Mouse (Mus musculus): ENCODE measurements at regions not wholly inside any gene's neighbourhood (a gene's known extent, or its start where the extent isn't known, plus 50 kb on each side); places are given as distances from the start of the nearest gene placed in this dataset.
"Not testable (repeated sequence)": the region's sequence is repeated elsewhere in the genome, so short reads cannot be mapped to it uniquely, and the experiment has no call there.

- no peak overlapping the region for H3K27ac ChIP-seq
- DNase-seq (ENCODE audit: low spot score), result no peak
- H3K4me1 ChIP-seq (replicated peaks), result no peaks in the 10 kb centered on the region; the same call in 1 of the 2 replicates
- no peak overlapping the region for H3K4me3 ChIP-seq
- no peaks in the 10 kb centered on the region for H3K9me3 ChIP-seq
- 82% methylated on average over 9 of the region's 9 CpGs for WGBS
- no peaks in the 10 kb centered on the region for H3K27me3 ChIP-seq (ENCODE audit: insufficient read depth, poor library complexity, severe bottlenecking)
- H3K36me3 ChIP-seq, result no peaks in the 10 kb centered on the region
Observed at GRCm38 (mm10) chr16:86461073-86461472, 559.4 kb upstream of the Adamts5 start.

GRCm38 (mm10) chr16:86456649-86457048 lies 555.0 kb upstream of the Adamts5 start:
- WGBS, result 83% methylated on average over 3 of the region's 3 CpGs
- Histone ChIP-seq H3K4me1 (replicated peaks) (no peaks in the 10 kb centered on the region; the same call in 1 of the 2 replicates), H3K27me3 (ENCODE audit: insufficient read depth, poor library complexity, severe bottlenecking) (no peaks in the 10 kb centered on the region), H3K36me3 (no peaks in the 10 kb centered on the region), H3K9me3 (no peaks in the 10 kb centered on the region), H3K4me3 (no peak overlapping the region), H3K27ac (no peak overlapping the region)
- DNase-seq (ENCODE audit: low spot score), result no peak

DNA sequence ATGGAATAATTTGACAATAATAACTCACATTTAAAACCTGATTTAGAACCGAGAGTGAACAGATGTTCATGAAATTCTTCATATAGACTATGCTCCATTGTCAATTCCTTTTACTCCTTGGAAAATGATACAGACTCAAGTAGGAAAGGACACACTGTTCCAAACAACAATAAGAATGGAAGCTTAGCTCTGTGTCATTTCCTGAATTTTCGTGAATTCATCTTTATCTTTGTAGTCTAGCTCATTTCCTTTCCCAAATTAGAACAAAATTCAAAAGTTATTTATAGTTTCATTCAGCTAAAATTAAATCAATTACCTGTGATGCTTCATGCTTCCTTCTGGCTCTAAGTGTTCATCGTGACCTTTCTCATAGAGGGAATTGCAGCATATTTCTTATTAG lies 553.2 kb upstream of the Adamts5 start:
- H3K4me3 ChIP-seq, result no peak overlapping the region
- H3K9me3 ChIP-seq, result no peaks in the 10 kb centered on the region
- no peaks in the 10 kb centered on the region; the same call in 1 of the 2 replicates for H3K4me1 ChIP-seq (replicated peaks)
- H3K36me3 ChIP-seq, result no peaks in the 10 kb centered on the region
- 78% methylated on average over 3 of the region's 3 CpGs for WGBS
- no peaks in the 10 kb centered on the region for H3K27me3 ChIP-seq (ENCODE audit: insufficient read depth, poor library complexity, severe bottlenecking)
- H3K27ac ChIP-seq, result no peak overlapping the region
- DNase-seq (ENCODE audit: low spot score), result no peak

- no peaks in the 10 kb centered on the region; the same call in 1 of the 2 replicates for H3K4me1 ChIP-seq (replicated peaks)
- no peaks in the 10 kb centered on the region for H3K36me3 ChIP-seq
- no peak for DNase-seq (ENCODE audit: low spot score)
- no peak overlapping the region for H3K27ac ChIP-seq
- H3K9me3 ChIP-seq, result no peaks in the 10 kb centered on the region
- no peak overlapping the region for H3K4me3 ChIP-seq
- no peaks in the 10 kb centered on the region for H3K27me3 ChIP-seq (ENCODE audit: insufficient read depth, poor library complexity, severe bottlenecking)
Observed at GRCm38 (mm10) chr16:86454031-86454430, 552.4 kb upstream of the Adamts5 start.

DNA sequence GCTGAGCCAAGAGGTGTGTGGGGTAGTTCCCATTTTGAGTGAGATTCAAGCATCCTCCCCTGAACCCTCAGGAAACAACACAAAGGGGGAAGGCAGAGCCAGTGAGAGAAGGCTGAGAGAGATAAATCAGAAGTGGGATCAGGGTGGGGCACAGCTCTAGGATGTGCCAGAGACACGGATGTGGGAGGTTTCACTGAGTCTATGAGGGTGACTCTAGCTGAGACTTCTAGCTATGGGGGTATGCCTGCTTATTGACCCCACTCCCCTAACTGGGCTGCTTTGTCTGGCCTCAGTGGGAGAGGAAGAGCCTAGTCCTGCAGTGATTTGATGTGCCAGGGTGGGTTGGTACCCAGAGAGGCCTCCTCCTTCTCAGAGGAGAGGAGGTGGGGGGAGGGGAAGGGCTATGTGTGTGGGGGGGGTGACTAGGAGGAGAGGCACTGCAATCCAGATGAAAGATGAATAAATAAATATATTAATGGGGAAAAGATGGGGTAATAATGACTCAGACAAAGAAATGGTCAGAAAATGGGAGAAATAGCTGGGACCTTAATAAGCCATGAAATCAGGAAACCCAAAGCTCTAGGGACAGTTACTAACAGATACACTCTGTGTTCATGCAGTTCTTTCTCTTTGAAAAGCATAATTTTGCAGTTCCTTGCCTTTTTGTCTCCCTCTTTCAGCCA lies 547.0 kb upstream of the Adamts5 start:
- no peak overlapping the region for H3K27ac ChIP-seq
- WGBS, result 48% methylated on average over 1 of the region's 1 CpGs
- H3K4me1 ChIP-seq (replicated peaks), result no peaks in the 10 kb centered on the region
- DNase-seq (ENCODE audit: low spot score), result no peak
- no peaks in the 10 kb centered on the region for H3K9me3 ChIP-seq
- no peaks in the 10 kb centered on the region for H3K27me3 ChIP-seq (ENCODE audit: insufficient read depth, poor library complexity, severe bottlenecking)
- no peaks in the 10 kb centered on the region for H3K36me3 ChIP-seq
- no peak overlapping the region for H3K4me3 ChIP-seq

- not testable (repeated sequence) for H3K36me3 ChIP-seq; H3K27ac ChIP-seq; H3K9me3 ChIP-seq; H3K4me1 ChIP-seq (replicated peaks); H3K4me3 ChIP-seq; H3K27me3 ChIP-seq (ENCODE audit: insufficient read depth, poor library complexity, severe bottlenecking)
- peak; percentile 64 for DNase-seq (ENCODE audit: low spot score)
- WGBS, result 16% methylated on average over 5 of the region's 5 CpGs
Observed at GRCm38 (mm10) chr16:86419458-86419857, 517.8 kb upstream of the Adamts5 start.

- no peak overlapping the region for H3K4me3 ChIP-seq
- no peaks in the 10 kb centered on the region for H3K9me3 ChIP-seq
- 89% methylated on average over 2 of the region's 2 CpGs for WGBS
- H3K4me1 ChIP-seq (replicated peaks), result no peaks in the 10 kb centered on the region
- H3K27me3 ChIP-seq (ENCODE audit: insufficient read depth, poor library complexity, severe bottlenecking), result no peaks in the 10 kb centered on the region
- DNase-seq (ENCODE audit: low spot score), result no peak
- H3K27ac ChIP-seq, result no peak overlapping the region
- H3K36me3 ChIP-seq, result no peaks in the 10 kb centered on the region
Observed at GRCm38 (mm10) chr16:86404309-86404708, 502.7 kb upstream of the Adamts5 start.

GRCm38 (mm10) chr16:86401381-86401780 lies 499.8 kb upstream of the Adamts5 start:
- Histone ChIP-seq H3K4me3 (no peak overlapping the region), H3K36me3 (no peaks in the 10 kb centered on the region), H3K27me3 (ENCODE audit: insufficient read depth, poor library complexity, severe bottlenecking) (no peaks in the 10 kb centered on the region), H3K27ac (no peak overlapping the region), H3K4me1 (replicated peaks) (no peaks in the 10 kb centered on the region), H3K9me3 (no peaks in the 10 kb centered on the region)
- WGBS, result 87% methylated on average over 1 of the region's 1 CpGs
- no peak for DNase-seq (ENCODE audit: low spot score)

DNA sequence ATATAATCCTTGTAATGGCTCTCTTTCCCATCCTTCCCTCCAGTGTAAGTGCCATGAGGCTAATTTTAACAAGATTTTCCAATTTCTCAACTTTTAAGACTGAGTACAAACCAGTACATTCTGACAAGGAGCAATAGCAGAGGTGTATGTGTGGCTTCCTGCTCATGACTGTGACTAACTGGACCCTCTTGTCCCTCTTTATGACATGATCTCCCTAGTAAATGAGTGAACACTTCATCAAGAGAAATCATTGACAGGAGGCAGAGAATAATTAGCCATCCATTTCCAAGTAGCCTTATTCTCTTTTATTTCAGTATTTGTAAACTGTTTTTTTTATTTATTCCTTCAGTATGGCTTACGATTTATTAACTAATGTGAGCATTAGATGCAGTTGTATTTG lies 497.7 kb upstream of the Adamts5 start:
- Histone ChIP-seq H3K27ac (no peak overlapping the region), H3K27me3 (ENCODE audit: insufficient read depth, poor library complexity, severe bottlenecking) (no peaks in the 10 kb centered on the region), H3K4me1 (replicated peaks) (no peaks in the 10 kb centered on the region), H3K4me3 (no peak overlapping the region), H3K36me3 (no peaks in the 10 kb centered on the region), H3K9me3 (no peaks in the 10 kb centered on the region)
- no peak for DNase-seq (ENCODE audit: low spot score)
- WGBS, result 91% methylated on average over 1 of the region's 1 CpGs

DNA sequence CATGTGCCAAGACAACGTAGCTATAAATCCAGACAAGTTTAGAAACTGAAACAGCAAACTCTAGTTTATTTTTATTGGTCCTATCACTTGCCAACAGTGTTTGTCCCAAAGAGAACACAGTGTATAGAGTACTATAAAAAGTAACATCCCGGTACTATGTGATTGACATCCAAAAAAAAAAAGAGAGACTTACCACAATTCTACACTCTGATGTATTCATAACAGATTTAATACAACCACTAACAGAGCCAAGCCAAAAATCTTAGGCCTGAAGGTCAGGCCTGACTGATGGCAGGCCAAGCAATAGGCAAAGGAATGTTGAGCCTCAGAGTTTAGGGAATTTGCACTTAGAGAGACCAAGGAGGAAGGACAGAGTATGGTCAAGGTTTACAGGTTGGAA lies 495.9 kb upstream of the Adamts5 start:
- DNase-seq (ENCODE audit: low spot score), result no peak
- no peaks in the 10 kb centered on the region for H3K4me1 ChIP-seq (replicated peaks)
- H3K27ac ChIP-seq, result no peak overlapping the region
- 86% methylated on average over 2 of the region's 2 CpGs for WGBS
- H3K27me3 ChIP-seq (ENCODE audit: insufficient read depth, poor library complexity, severe bottlenecking), result no peaks in the 10 kb centered on the region
- no peaks in the 10 kb centered on the region for H3K9me3 ChIP-seq
- H3K4me3 ChIP-seq, result no peak overlapping the region
- H3K36me3 ChIP-seq, result no peaks in the 10 kb centered on the region

- no peak overlapping the region for H3K4me3 ChIP-seq
- H3K27me3 ChIP-seq (ENCODE audit: insufficient read depth, poor library complexity, severe bottlenecking), result no peaks in the 10 kb centered on the region
- WGBS, result 85% methylated on average over 3 of the region's 3 CpGs
- no peak overlapping the region for H3K27ac ChIP-seq
- H3K9me3 ChIP-seq, result no peaks in the 10 kb centered on the region
- H3K4me1 ChIP-seq (replicated peaks), result no peaks in the 10 kb centered on the region
- H3K36me3 ChIP-seq, result no peaks in the 10 kb centered on the region
- DNase-seq (ENCODE audit: low spot score), result no peak
Observed at GRCm38 (mm10) chr16:86389063-86389723, 487.6 kb upstream of the Adamts5 start.

DNA sequence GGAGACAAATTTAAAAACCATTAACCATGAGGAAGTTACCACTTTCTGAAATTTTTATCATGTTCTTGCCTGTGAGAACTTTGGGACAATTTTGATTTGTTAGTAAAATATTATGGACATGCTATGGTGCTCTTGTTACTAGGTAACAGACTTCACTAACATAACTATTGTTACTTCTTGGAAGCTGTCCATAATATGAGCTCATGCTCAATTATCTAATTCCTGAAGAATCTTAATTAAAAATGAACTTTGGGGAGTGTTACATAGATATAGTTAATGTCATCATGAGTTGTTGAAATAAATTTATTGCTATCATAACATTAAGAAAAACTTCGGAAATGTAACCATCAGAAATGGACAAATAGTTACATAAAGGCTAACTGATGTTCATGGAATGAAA lies 486.5 kb upstream of the Adamts5 start:
- 82% methylated on average over 1 of the region's 1 CpGs for WGBS
- no peak for DNase-seq (ENCODE audit: low spot score)

GRCm38 (mm10) chr16:86377991-86378390 lies 476.4 kb upstream of the Adamts5 start:
- no peaks in the 10 kb centered on the region for H3K9me3 ChIP-seq
- no peaks in the 10 kb centered on the region for H3K36me3 ChIP-seq
- no peaks in the 10 kb centered on the region for H3K27me3 ChIP-seq (ENCODE audit: insufficient read depth, poor library complexity, severe bottlenecking)
- no peak for DNase-seq (ENCODE audit: low spot score)
- no peak overlapping the region for H3K27ac ChIP-seq
- WGBS, result 33% methylated on average over 3 of the region's 3 CpGs
- H3K4me3 ChIP-seq, result no peak overlapping the region
- no peaks in the 10 kb centered on the region for H3K4me1 ChIP-seq (replicated peaks)

More for the DNA sequence above, 486.5 kb upstream of the Adamts5 start:
- no peaks in the 10 kb centered on the region for H3K4me1 ChIP-seq (replicated peaks)
- no peak overlapping the region for H3K27ac ChIP-seq
- H3K36me3 ChIP-seq, result no peaks in the 10 kb centered on the region
- H3K4me3 ChIP-seq, result no peak overlapping the region
- H3K27me3 ChIP-seq (ENCODE audit: insufficient read depth, poor library complexity, severe bottlenecking), result no peaks in the 10 kb centered on the region
- no peaks in the 10 kb centered on the region for H3K9me3 ChIP-seq
